Mouse (Mus musculus): ENCODE measurements at regions not wholly inside any gene's neighbourhood (a gene's known extent, or its start where the extent isn't known, plus 50 kb on each side); places are given as distances from the start of the nearest gene placed in this dataset.

- TF ChIP-seq MYOG (IDR thresholded peaks at IDR 0.05; ENCODE audit: control insufficient read depth in 1 of 3, insufficient read depth in 1 of 3, insufficient read length in 2 of 3, low read depth in 2 of 3) (no peak), TCF12 (IDR thresholded peaks at IDR 0.05; ENCODE audit: insufficient read depth, poor library complexity, severe bottlenecking) (no peak), POLR2AphosphoS2 (IDR thresholded peaks at IDR 0.05; ENCODE audit: insufficient read length, low read depth) (no peak), MAX (IDR thresholded peaks at IDR 0.05; ENCODE audit: low read depth) (no peak), REST (IDR thresholded peaks at IDR 0.05; ENCODE audit: insufficient read depth, insufficient read length) (no peak), CEBPB (IDR thresholded peaks at IDR 0.05; ENCODE audit: insufficient read depth, poor library complexity, severe bottlenecking) (no peak), POLR2A (IDR thresholded peaks at IDR 0.05; ENCODE audit: insufficient read length, low read depth) (no peak), E2F4 (IDR thresholded peaks at IDR 0.05; ENCODE audit: insufficient read depth) (no peak)
- Histone ChIP-seq H3K79me2 (ENCODE audit: control insufficient read depth, insufficient read depth) (no peaks in the 10 kb centered on the region), H3K27me3 (ENCODE audit: control insufficient read depth, insufficient read depth, insufficient read length) (no peaks in the 10 kb centered on the region), H3ac (ENCODE audit: control insufficient read depth, insufficient read length) (no peak overlapping the region), H3K36me3 (ENCODE audit: control insufficient read depth, insufficient read depth) (no peaks in the 10 kb centered on the region), H3K4me2 (ENCODE audit: low read depth) (no peak overlapping the region), H3K4me3 (no peak overlapping the region)
Measured at GRCm38 (mm10) chr17:84117756-84118155, 70.0 kb downstream of the Zfp36l2 start.

- Histone ChIP-seq H3K27me3 (ENCODE audit: control insufficient read depth, insufficient read depth, insufficient read length) (no peaks in the 10 kb centered on the region), H3K36me3 (ENCODE audit: control insufficient read depth, insufficient read depth) (no peaks in the 10 kb centered on the region), H3ac (ENCODE audit: control insufficient read depth, insufficient read length) (no peak overlapping the region), H3K4me3 (no peak overlapping the region), H3K4me2 (ENCODE audit: low read depth) (peak overlapping the region; percentile 64), H3K79me2 (ENCODE audit: control insufficient read depth, insufficient read depth) (no peaks in the 10 kb centered on the region)
- TF ChIP-seq REST (IDR thresholded peaks at IDR 0.05; ENCODE audit: insufficient read depth, insufficient read length) (no peak), MYOD1 (IDR thresholded peaks at IDR 0.05; ENCODE audit: control insufficient read depth in 1 of 3, insufficient read length in 2 of 3, low read depth in 2 of 3) (peak in 2 of 3 experiments; percentile 11 to 74), USF1 (IDR thresholded peaks at IDR 0.05; ENCODE audit: low read depth) (peak; percentile 26), POLR2AphosphoS2 (IDR thresholded peaks at IDR 0.05; ENCODE audit: insufficient read length, low read depth) (no peak), MYOG (IDR thresholded peaks at IDR 0.05; ENCODE audit: control insufficient read depth in 1 of 3, insufficient read depth in 1 of 3, insufficient read length in 2 of 3, low read depth in 2 of 3) (peak in 1 of 3 experiments; percentile 33), TCF12 (IDR thresholded peaks at IDR 0.05; ENCODE audit: insufficient read depth, poor library complexity, severe bottlenecking) (no peak), CEBPB (IDR thresholded peaks at IDR 0.05; ENCODE audit: insufficient read depth, poor library complexity, severe bottlenecking) (peak; percentile 95), TCF3 (IDR thresholded peaks at IDR 0.05; ENCODE audit: insufficient read length, low read depth) (peak; percentile 35)
Measured at GRCm38 (mm10) chr17:84116340-84117279, 71.1 kb downstream of the Zfp36l2 start.

- Histone ChIP-seq H3ac (ENCODE audit: control insufficient read depth, insufficient read length) (no peak overlapping the region), H3K27me3 (ENCODE audit: control insufficient read depth, insufficient read depth, insufficient read length) (no peaks in the 10 kb centered on the region), H3K36me3 (ENCODE audit: control insufficient read depth, insufficient read depth) (no peaks in the 10 kb centered on the region), H3K4me3 (no peak overlapping the region), H3K4me2 (ENCODE audit: low read depth) (peak overlapping the region; percentile 64), H3K79me2 (ENCODE audit: control insufficient read depth, insufficient read depth) (no peaks in the 10 kb centered on the region)
- TF ChIP-seq SRF (IDR thresholded peaks at IDR 0.05; ENCODE audit: control insufficient read depth, insufficient read length, low read depth) (no peak), CEBPB (IDR thresholded peaks at IDR 0.05; ENCODE audit: insufficient read depth, poor library complexity, severe bottlenecking) (no peak), POLR2AphosphoS2 (IDR thresholded peaks at IDR 0.05; ENCODE audit: insufficient read length, low read depth) (no peak), MYOD1 (IDR thresholded peaks at IDR 0.05; ENCODE audit: control insufficient read depth in 1 of 3, insufficient read length in 2 of 3, low read depth in 2 of 3) (no peak), E2F4 (IDR thresholded peaks at IDR 0.05; ENCODE audit: insufficient read depth) (no peak), TCF3 (IDR thresholded peaks at IDR 0.05; ENCODE audit: insufficient read length, low read depth) (no peak), MAX (IDR thresholded peaks at IDR 0.05; ENCODE audit: low read depth) (no peak), REST (IDR thresholded peaks at IDR 0.05; ENCODE audit: insufficient read depth, insufficient read length) (no peak), TCF12 (IDR thresholded peaks at IDR 0.05; ENCODE audit: insufficient read depth, poor library complexity, severe bottlenecking) (no peak), USF1 (IDR thresholded peaks at IDR 0.05; ENCODE audit: low read depth) (no peak), POLR2A (IDR thresholded peaks at IDR 0.05; ENCODE audit: insufficient read length, low read depth) (no peak), MYOG (IDR thresholded peaks at IDR 0.05; ENCODE audit: control insufficient read depth in 1 of 3, insufficient read depth in 1 of 3, insufficient read length in 2 of 3, low read depth in 2 of 3) (no peak)
Measured at GRCm38 (mm10) chr17:84115957-84116339, 71.8 kb downstream of the Zfp36l2 start.

GRCm38 (mm10) chr17:84115133-84115532 is 72.6 kb downstream of the Zfp36l2 start:
- Histone ChIP-seq H3K36me3 (ENCODE audit: control insufficient read depth, insufficient read depth) (no peaks in the 10 kb centered on the region), H3K4me3 (no peak overlapping the region), H3ac (ENCODE audit: control insufficient read depth, insufficient read length) (no peak overlapping the region), H3K27me3 (ENCODE audit: control insufficient read depth, insufficient read depth, insufficient read length) (no peaks in the 10 kb centered on the region), H3K79me2 (ENCODE audit: control insufficient read depth, insufficient read depth) (no peaks in the 10 kb centered on the region), H3K4me2 (ENCODE audit: low read depth) (no peak overlapping the region)
- no peak for TF ChIP-seq USF1 (IDR thresholded peaks at IDR 0.05; ENCODE audit: low read depth)
- TF ChIP-seq REST (IDR thresholded peaks at IDR 0.05; ENCODE audit: insufficient read depth, insufficient read length): no peak
- TF ChIP-seq CEBPB (IDR thresholded peaks at IDR 0.05; ENCODE audit: insufficient read depth, poor library complexity, severe bottlenecking): no peak
- no peak for TF ChIP-seq TCF3 (IDR thresholded peaks at IDR 0.05; ENCODE audit: insufficient read length, low read depth)
- TF ChIP-seq MYOD1 (IDR thresholded peaks at IDR 0.05; ENCODE audit: control insufficient read depth in 1 of 3, insufficient read length in 2 of 3, low read depth in 2 of 3): no peak
- TF ChIP-seq POLR2AphosphoS2 (IDR thresholded peaks at IDR 0.05; ENCODE audit: insufficient read length, low read depth): no peak
- TF ChIP-seq SRF (IDR thresholded peaks at IDR 0.05; ENCODE audit: control insufficient read depth, insufficient read length, low read depth): no peak
- TF ChIP-seq MAX (IDR thresholded peaks at IDR 0.05; ENCODE audit: low read depth): no peak
- TF ChIP-seq E2F4 (IDR thresholded peaks at IDR 0.05; ENCODE audit: insufficient read depth): no peak
- no peak for TF ChIP-seq TCF12 (IDR thresholded peaks at IDR 0.05; ENCODE audit: insufficient read depth, poor library complexity, severe bottlenecking)
- no peak for TF ChIP-seq POLR2A (IDR thresholded peaks at IDR 0.05; ENCODE audit: insufficient read length, low read depth)
- TF ChIP-seq MYOG (IDR thresholded peaks at IDR 0.05; ENCODE audit: control insufficient read depth in 1 of 3, insufficient read depth in 1 of 3, insufficient read length in 2 of 3, low read depth in 2 of 3): no peak
